Mouse (Mus musculus) colon, adult 2 months (tissue): ENCODE data around the gene Mgat5. TPM values are rescaled to one million over a fixed set of nuclear protein-coding genes. Genes with fewer than 3 reads are reported as not detected.

Experiments
- polyA plus RNA-seq: library from polyadenylated mRNA; depleted of rRNA; stranded (reverse); fragments of >200 nt; gene quantifications from 2 replicates; pipeline ENCODE4 v1.2.3, GENCODE M21; 2012; rRNA removed

Mgat5 gene
- polyA plus RNA-seq: 22.0 and 23.6 TPM in 2 replicates

GRCm38 (mm10) chr1:127204817-127205485, at the start of gene Mgat5:
TSS of gene Mgat5 (plus strand) at chr1:127205015.

